In the genomic region with DNA sequence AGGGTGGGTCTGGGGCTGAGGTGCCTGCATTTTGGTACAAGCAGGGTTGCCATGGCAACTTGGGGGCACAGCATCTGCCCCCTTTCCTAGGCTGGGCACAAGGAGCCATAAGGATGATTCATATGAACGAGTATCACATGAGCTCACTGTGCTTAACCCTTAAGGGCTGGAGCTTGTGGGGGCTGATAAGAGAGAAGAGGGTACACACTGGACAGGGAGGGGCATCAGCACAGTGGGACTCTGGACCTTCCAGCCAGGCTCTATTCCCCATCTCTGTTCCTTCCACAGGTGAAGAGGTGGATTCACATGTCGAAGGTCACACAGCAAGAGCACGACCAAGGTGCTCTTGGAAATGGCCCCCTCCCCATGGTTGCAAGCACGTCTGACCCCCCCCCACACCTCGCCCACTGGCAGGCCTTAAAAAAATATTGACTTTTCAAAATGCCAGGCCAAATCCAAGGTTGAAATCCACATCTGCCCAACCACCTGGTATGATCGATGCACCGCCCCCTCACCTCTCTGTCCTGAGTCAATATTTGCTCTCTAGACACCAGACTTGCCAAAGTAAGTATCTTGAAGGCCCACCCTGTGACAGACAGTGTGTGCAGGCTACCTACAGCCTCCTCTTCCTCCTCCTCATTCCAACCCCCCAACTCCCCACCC, we compare ENCODE assay signal across 9 mouse cellular contexts. TPM values are rescaled to one million over a fixed set of nuclear protein-coding genes. Genes with fewer than 3 reads are reported as not detected.
A peak's percentile ranks its signal among the peaks of the same experiment; 100 is the strongest.
DNase-seq lines count a peak whose midpoint lies in the region; ATAC-seq and TF ChIP-seq lines count a peak whose summit lies in the region.
"Had no signal": no experiment of that assay in that cellular context is flagged by ENCODE, and none has a peak within 500 bp of the region (broad histone marks: within the 10 kb centered on the region; RNA-seq: fewer than 3 reads in every experiment).

No protein-coding gene starts in this region.

- H3K9me3 ChIP-seq in liver, embryonic 13.5 days (replicated peaks) = 0 out of 2 replicates have a peak, but pooled peaks cover 4% of the 10 kb centered on the region

- no peaks in the 10 kb centered on the region for H3K36me3 ChIP-seq in spleen, adult 2 months (ENCODE audit: control insufficient read depth, insufficient read depth, low read length)
- 0 out of 2 replicates have a peak, but pooled peaks cover 5% of the 10 kb centered on the region for H3K36me3 ChIP-seq in liver, embryonic 13.5 days

- H3K4me1 ChIP-seq in spleen, adult 2 months (ENCODE audit: control insufficient read depth, insufficient read depth, insufficient read length) = peaks cover 11% of the 10 kb centered on the region; the same call in 1 of the 2 replicates
- peaks cover 50% of the 10 kb centered on the region for H3K4me1 ChIP-seq in liver, embryonic 13.5 days (replicated peaks)

- H3K4me2 ChIP-seq in liver, embryonic 13.5 days = peak overlapping the region; percentile 77

- H3K27me3 ChIP-seq in spleen, adult 2 months (ENCODE audit: control insufficient read depth, insufficient read depth, low read length) = peaks cover 5% of the 10 kb centered on the region; the same call in 1 of the 2 replicates
- peaks cover 21% of the 10 kb centered on the region for H3K27me3 ChIP-seq in liver, embryonic 13.5 days

- H3K27ac ChIP-seq in gastrocnemius, adult 2 months = peak overlapping the region; percentile 97
- H3K27ac ChIP-seq in spleen, adult 2 months (ENCODE audit: insufficient read depth, low read length) = no peak overlapping the region
- H3K27ac ChIP-seq in liver, embryonic 13.5 days = peak overlapping the region; percentile 48

- no peak for DNase-seq in gastrocnemius, adult 2 months
- DNase-seq in gastrocnemius, postnatal 14 days = no peak
- no peak for DNase-seq in spleen, adult 2 months (ENCODE audit: low read depth in 1 of 2, low spot score in 2 of 2)
- DNase-seq in spleen, adult 18-20 months = no peak
- no peak for DNase-seq in liver, embryonic 13.5 days
- peak; percentile 78 for DNase-seq in yolk sac, embryonic 10.5 days (ENCODE audit: low spot score)
- no peak for DNase-seq in right cerebral cortex, postnatal 4 days
- no peak for DNase-seq in adrenal gland, postnatal 36 days

- TF ChIP-seq POLR2A in spleen, adult 2 months (IDR thresholded peaks at IDR 0.05; ENCODE audit: low read depth, low read length) = no peak

- peak overlapping the region; percentile 63 for H3K9ac ChIP-seq in liver, embryonic 13.5 days

- 76% methylated on average over 7 of the region's 7 CpGs for WGBS in spleen, adult 2 months
- WGBS in liver, embryonic 13.5 days (ENCODE audit: insufficient replicate concordance) = 63% methylated on average over 7 of the region's 7 CpGs

- peak overlapping the region; percentile 83 for H3K4me3 ChIP-seq in gastrocnemius, adult 2 months
- H3K4me3 ChIP-seq in spleen, adult 2 months (ENCODE audit: extremely low read depth, insufficient read depth, insufficient read length) = peak overlapping the region; percentile 57; the same call in 1 of the 2 replicates
- H3K4me3 ChIP-seq in liver, embryonic 13.5 days (replicated peaks) = peak overlapping the region; percentile 60

- intact Hi-C loops in gastrocnemius, adult 2 months (cut with DNase I) = loop anchor here (2.0 kb wide), 1 partner anchor 30 kb away; no protein-coding TSS in a partner anchor
- intact Hi-C loops in gastrocnemius, postnatal 14 days (cut with DNase I; ENCODE audit: low total_unique reads) = no loop called here

- ATAC-seq in liver, embryonic 13.5 days (ENCODE audit: low read depth) = peak; percentile 32; the same call in 1 of the 2 replicates

- TF ChIP-seq CTCF in gastrocnemius, adult 2 months (IDR thresholded peaks at IDR 0.05) = no peak
- no peak for TF ChIP-seq CTCF in spleen, adult 2 months (IDR thresholded peaks at IDR 0.05; ENCODE audit: extremely low read depth, insufficient read depth, insufficient read length, insufficient replicate concordance)

RNA-seq across cellular contexts. Expression of a gene that starts 57.8 kb away (rescaled TPM):
- 1 to 10 TPM in 1 of 2 experiments, under 1 TPM in 1; 0.79 to 1.0 TPM for total RNA-seq in gastrocnemius, adult 2 months (2021)
- total RNA-seq in gastrocnemius, postnatal 14 days (2021) = 1 to 10 TPM in 1 of 2 experiments, under 1 TPM in 1; 0.94 to 2.0 TPM
- polyA plus RNA-seq in spleen, adult 2 months (2012; rRNA removed) = 1.7 and 2.7 TPM in 2 replicates
- polyA plus RNA-seq in liver, embryonic 13.5 days (2015; fragmentation: Nextera tagmentation; extraction: Ambion mirVana) = not detected in 2 replicates
- total RNA-seq in adrenal gland, postnatal 36 days (2021) = 1 to 10 TPM in 1 of 2 experiments, not detected in 1; 1.9 TPM
- polyA plus RNA-seq: C2C12 had no signal
